Mouse (Mus musculus) gastrocnemius, postnatal 14 days (tissue): ENCODE results near the gene Nbeal2. TPM values are rescaled to one million over a fixed set of nuclear protein-coding genes. Genes with fewer than 3 reads are reported as not detected.
A peak's percentile ranks its signal among the peaks of the same experiment; 100 is the strongest.
"Not testable (repeated sequence)": the region's sequence is repeated elsewhere in the genome, so short reads cannot be mapped to it uniquely, and the experiment has no call there.

Source experiments
- DNase-seq: peaks from one replicate; pipeline ENCODE4 v3.0.0; 2021; ENCODE audit warnings: mixed read lengths
- intact Hi-C: fragments of 180-260 bp; cut with DNase I; formaldehyde crosslinking; loops from one replicate; pipeline ENCODE4 v1.15.1; 2025; ENCODE audit warnings: low total_unique reads
- long read RNA-seq, 2 experiments: library from polyadenylated mRNA; stranded (forward); transcript quantifications; one replicate each; pipeline ENCODE4 v2.0.0; 2021
- total RNA-seq, 2 experiments: library from RNA; stranded (reverse); gene quantifications; 2 replicates each; pipeline ENCODE4 v1.2.3; 2021

Gene Nbeal2
- total RNA-seq: 1 to 10 TPM; 2.5 to 4.1 TPM
- long read RNA-seq, experiment 1, partial matches to known transcripts: 2 of 2 reads
- long read RNA-seq, experiment 1, other reads (novel, unspliced or antisense): 0 of 2 reads
- long read RNA-seq, experiment 2, full-length matches to known transcripts: 1 of 6 reads
- long read RNA-seq, experiment 2, partial matches to known transcripts: 4 of 6 reads
- long read RNA-seq, experiment 2, other reads (novel, unspliced or antisense): 1 of 6 reads

DNA sequence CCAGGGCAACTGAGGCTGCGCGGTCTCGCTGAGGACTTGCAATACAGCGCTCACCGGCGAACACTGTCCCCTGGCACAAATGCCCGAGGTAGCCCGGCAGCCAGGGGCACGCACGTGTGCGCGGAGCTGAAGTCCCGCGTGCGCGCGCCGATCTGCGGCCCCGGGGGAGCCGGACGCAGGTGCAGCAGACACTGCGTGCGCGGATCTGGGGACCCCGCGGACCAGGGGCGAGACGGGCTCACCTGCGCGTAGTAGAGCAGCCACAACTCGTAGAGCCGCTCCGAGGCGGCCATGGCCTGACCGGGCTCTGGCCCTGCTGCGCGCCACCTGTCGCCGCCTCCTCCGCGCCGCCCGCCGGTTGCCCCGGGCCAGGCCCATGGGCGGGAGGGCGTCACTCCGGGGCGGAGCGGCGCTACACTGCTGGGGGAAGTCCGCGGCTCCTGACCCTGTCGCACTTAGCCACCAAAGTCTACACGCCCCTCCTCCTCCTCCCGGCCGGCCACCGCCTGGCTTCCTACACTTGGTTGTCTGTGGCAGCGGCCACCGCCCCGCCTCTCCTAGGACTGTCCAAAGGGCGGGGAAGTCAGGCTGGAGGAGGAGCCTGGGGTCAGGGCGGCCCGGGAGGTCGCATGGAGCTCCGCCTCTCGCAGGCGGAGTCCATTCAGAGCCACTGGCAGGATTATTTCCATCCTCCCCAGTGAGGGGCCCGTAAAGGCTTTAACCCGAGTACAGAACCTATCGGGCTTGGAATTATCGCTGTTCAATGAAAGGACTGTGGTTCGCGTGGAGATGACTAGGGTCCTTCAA, at the start of gene Nbeal2:
Gene Nbeal2 (minus strand): TSS at position 507 of the 807 bp plus-strand sequence.
- intact Hi-C loops: no loop called here

DNA sequence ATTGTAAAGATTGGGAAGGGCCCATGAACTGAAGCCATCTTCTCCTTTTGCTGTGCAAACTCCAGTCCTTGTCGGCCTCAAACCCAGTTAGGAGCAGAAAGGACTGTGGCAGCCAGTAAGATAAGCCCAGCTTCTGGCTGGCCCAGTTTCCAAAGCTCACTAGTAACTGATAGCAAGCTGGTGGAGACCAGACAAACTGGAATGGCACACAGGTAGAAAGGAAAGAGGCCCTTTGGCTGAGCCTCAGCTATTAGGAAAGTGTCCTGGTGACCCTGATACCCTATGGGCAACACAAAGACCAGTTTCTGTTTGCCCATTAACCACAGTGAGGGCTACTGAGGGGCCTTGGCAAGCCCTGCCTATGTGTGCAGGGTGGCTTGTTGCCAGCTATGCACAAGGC, 48.9 kb upstream of the Nbeal2 start:
- intact Hi-C loops: loop anchor here (10.0 kb wide), 1 partner anchor 268 kb away; no protein-coding TSS in a partner anchor
- DNase-seq: no peak

More for the DNA sequence above, at the start of gene Nbeal2:
- peak; percentile 95 for DNase-seq

DNA sequence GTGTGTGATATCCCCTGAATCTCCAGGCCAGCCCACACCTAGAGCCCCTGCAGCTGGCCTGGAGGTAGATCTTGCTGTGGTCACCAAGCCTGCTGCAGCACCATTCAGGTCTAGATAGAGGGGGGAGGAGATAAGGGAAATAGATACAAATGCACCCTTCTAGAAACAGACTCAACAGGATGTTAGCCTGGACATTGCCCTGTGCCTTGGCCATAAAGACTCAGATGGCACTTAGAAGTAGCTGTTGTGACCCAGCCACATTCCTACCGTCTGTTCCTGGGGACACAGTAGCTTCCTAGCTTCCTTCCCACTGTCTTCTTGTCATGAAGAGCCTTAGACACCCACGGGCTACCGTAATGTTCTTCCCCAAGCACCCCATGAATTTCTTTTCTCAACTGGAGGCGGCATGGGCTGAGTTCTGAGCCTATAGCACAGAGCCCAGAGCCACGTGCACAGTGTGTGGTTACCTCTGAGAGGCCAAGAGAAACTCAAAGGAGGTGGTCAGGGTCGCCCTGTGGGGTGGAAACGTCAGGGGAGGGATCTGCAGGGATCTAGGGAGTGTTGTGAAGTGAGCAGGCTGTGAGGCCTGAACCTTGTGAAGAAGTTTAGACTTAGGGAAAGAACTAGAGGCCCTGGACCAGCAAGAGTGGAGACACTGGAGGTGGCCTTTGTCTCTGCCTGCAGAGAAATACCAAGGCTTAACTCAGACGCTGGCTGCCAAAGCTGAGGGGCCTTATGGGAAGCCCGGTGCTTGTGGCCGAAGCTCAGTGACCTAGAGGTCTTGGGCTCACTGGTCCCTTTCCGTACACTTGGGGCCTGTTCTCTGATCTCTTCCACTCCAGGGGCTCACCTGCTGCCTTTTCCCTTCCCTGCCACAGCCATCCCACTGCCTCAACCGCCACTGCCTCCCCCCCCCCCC, 47.4 kb upstream of the Nbeal2 start:
- intact Hi-C loops: loop anchor here (10.0 kb wide), 1 partner anchor 267 kb away; no protein-coding TSS in a partner anchor
- DNase-seq: no peak

DNA sequence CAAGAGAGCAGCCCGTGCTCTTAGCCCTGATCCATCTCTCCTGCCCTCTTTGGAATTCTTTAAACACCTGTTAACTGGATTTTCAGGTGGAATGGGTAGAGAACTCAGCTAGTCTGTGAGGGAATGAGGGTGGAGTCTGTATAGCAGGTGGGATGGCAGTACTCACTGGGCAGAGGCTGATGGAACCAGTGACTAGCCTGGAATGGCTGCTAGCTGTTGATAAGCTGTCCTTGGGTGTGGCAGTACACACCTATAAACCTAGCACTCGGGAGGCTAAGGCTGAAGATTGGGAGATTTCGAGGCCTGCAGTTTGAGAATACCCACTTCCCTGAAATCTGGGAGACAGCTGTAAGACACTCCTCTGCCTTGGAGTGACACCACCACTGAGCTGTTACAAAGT, 45.6 kb upstream of the Nbeal2 start:
- intact Hi-C loops: no loop called here
- DNase-seq: no peak

DNA sequence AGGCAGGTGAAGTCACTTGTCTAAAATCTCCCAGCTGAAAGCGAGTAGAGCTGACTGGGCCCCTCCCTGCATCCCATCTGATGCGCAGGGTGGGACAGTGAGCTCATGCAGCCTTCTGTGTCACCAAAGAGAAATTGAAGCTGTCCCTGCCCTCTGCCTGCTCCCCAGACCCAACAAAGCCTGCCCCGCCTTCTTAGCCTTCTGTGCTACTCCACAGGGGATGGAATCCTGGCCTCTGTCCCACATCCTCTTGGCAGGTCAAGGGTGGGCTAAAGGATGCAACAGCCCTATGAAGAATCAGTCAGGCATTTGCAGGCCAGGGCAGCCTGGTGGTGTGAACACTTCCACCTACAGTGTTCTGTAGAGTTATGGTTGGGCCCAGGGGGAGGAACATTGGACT, 43.5 kb upstream of the Nbeal2 start:
- peak; percentile 49 for DNase-seq
- intact Hi-C loops: no loop called here

DNA sequence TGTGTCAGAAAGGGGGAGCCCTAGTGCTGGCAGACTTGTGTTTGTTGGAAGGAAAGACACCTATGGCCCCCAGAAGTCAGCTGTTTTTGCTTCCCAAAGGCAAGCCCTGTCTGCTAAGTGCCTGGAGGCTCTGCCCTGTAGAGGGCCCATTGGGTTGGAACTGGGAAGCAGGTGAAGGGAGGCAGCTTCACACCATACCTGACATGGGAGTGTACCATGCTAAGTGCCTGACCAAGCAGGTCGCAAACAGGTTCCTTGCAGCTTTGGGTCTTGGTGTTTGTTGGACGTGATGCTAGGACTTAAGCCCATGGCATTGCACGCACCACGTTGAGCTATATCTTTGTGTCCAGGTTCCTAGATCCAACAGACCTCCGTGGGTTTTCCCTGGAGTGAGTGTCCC, 42.5 kb upstream of the Nbeal2 start:
- no peak for DNase-seq
- intact Hi-C loops: no loop called here

DNA sequence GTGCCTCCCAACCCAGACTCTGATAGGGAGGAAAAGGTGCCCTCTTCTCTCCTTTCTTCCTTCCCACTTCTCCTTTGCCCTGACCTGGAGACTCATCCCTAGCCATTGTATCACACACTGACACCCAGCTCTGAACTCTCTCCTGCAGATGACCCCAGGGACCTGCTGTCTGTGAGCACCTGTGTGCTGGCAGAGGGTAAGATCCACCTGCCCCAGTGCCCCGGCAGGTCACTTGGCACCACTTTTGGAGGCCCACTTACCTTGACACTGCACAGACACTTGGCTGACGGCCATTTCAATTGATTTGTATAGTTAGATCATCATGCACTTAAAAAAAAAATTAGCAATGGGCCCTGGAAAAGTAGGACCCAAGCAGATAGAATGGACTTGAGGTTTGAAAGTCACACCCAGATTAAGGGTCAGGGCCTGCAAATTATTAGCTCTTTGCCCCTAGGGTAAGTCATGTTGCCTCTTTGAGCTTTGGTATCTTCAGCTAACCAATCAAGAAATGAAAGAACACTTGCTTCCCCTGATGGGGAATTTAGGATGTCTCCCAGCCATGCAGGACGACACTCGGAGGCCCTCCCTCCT, 41.3 kb upstream of the Nbeal2 start:
- DNase-seq: no peak
- intact Hi-C loops: no loop called here

DNA sequence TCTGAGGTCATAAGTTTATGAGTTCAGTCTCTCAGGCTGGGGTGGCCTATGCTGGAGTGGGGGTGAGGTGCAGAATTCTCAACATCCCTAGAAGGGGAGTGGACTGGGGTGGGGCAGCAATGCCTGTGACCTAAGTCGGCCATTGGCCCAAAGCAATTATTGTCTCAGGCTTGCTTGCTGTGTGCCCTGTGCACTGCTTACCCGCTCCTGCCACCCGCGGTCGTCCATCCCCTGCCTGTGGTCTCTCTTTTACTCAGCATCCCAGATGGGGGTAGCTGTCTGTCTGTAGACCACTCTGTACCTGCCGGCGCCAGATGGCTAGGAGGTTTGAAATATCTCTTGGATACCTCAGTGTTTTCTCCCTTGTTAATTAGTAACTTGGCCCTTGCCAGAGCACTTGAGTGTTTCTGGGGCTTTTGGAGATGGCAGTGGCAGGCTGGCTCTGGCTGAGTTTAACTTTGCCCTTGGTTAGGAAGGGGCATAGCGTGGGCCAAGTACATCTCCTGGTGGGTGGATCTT, 35.4 kb upstream of the Nbeal2 start:
- DNase-seq: no peak
- intact Hi-C loops: no loop called here

DNA sequence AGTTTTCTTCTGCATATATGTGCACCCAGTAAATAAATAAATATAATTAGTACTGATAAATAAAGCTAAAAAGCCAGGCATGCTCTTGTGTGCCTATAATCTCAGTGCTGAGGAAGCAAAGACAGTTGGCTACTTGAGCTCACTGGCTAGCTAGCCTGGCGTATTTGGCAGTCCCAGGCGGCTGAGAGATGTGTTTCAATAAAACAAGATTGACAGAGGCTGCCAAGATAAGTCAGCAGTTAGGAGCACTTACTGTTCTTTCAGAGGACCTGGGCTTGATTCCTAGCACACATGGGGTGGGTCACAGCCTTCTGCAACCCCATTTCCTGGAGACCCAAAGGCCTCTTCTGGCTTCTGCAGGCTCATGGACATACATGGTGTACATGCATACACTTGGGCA, 33.9 kb upstream of the Nbeal2 start:
- intact Hi-C loops: no loop called here
- DNase-seq: peak; percentile 39

DNA sequence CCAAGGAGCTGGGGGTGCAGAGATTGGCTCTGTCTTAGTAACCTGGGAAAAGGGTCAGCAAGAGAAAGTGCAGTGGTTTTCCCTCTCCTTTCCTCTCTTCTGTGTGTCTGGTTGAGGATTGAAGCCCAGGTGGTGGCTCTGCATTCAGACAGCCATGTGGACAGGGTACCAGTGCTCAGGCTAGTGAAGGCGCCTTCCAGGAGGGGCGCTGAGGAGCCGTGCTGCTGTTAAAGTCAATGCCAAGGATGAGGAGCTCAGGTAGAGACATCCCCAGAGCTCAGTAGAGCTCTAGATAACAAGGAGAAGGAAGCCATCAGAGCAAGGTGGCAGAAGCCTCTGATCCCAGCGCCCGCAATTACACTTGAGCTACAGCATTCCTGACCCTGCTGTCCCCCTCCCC, 33.1 kb upstream of the Nbeal2 start:
- DNase-seq: no peak
- intact Hi-C loops: no loop called here

DNA sequence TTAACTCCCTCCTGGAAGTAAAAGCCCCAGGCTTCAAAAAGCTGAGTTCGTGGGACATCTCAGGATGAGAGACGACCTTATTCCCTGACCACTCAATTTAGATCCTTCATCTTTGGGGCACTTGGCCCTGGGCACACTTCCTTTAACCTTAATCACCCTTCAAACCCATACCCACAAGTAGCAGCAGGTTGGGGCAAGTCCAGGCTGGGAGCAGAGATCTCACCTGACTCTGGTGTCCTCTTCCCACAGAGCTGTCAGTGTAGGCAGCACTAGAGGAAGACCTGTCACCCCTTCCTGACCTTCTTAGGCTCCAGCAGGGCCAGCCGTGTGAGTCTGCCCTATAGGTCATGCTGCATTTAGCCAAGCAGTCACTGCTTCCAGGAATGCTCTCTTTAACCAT, 32.5 kb upstream of the Nbeal2 start:
- intact Hi-C loops: no loop called here
- no peak for DNase-seq

DNA sequence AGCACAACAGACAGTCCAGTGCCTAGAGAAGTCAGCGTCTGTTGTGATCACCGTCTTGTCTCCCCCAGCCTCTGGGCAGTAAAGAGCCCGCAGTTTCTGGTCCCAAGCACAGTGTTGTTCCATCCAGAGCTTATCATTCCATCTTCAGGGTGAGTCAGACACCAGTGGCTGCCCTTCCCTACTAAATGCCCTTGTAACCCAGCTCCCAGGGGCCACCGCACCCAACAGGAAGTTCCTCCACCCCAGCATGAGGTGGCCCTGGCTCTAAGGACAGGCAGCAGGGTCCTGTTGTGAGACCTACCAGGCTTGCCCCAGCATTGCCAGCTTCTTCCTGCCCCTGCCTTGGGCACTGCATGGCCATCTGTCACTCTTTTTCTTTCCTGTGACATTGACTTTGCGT, 31.6 kb upstream of the Nbeal2 start:
- intact Hi-C loops: no loop called here
- no peak for DNase-seq

DNA sequence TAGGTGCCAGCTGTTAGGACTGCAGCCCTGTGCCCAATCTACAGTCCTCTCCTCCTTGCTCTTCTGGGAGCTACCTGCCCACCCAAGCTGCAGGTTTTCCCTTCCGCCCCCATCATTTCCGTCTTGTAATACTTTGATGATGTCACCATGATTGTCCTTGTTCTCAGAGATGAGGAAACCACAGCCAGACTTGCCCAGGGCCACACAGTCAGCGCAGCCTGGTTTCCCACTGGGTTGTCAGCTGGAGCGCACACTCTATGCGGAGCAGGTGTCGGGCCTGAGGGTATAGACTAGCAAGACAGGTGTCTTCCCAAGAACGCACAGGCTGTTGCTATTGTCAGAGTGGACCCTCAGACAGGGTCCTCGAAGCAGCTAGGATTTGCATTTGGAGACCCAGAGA, 31.2 kb upstream of the Nbeal2 start:
- intact Hi-C loops: no loop called here
- no peak for DNase-seq

DNA sequence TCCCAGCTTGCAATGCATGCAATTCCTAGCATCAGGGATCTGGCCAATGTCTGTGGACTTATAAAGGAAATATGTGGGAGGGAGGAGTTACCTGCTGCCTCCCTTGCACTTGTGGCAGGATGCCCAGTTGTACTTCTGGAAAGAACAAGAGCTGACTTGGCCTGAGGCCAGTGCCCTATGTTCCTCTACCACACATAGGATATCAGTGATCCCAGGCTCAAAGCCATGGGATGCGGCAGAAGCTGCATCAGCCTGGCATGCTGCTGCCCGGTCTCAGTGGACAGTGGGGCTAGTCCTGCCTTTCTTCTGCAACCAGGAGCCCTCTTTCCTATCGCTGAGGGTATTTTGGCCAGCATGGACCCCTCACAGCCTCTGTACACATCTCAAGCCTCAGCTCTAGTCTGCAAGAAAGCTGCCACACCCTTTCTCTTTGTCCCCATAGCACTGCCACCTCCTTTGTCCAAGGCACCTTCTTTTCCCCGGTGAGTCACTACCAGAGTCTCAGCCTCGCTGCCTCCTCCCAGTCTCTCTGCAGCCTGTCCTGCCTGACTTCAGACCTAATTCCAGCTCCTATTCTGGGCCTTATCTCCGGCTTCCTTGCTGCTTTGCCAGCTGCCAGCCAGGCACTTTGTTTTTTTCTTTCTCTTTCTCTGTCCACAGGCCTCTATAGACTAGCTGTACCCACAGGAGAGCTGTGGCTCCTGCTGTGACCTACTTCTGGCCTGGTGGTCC, 30.3 kb upstream of the Nbeal2 start:
- no peak for DNase-seq
- intact Hi-C loops: no loop called here

DNA sequence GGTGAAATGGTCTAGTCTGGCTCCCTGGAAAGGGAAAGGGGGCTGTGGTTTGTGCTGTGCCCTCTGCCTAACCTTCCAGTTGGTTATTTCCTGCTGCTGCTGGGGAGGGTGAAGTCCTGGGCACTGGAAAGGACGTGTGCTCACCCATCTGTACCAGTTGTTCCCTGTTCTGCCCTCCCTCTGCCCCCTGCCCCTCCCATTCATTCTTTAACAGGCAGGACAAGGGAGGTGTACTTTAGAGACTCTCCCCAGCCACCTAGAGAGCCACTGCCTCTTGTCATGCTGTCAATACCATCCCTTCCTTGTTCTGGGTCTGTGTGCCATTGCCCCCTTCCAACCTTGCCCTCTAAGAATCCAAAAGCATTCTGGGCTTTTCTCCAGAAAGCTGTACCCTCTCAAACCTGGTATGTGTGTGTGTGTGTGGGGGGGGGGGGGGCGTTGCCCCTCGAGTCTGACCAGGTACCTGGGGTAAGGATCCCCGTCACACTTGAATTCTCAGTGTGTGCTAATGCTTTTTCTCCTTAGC, 29.7 kb upstream of the Nbeal2 start:
- intact Hi-C loops: no loop called here

DNA sequence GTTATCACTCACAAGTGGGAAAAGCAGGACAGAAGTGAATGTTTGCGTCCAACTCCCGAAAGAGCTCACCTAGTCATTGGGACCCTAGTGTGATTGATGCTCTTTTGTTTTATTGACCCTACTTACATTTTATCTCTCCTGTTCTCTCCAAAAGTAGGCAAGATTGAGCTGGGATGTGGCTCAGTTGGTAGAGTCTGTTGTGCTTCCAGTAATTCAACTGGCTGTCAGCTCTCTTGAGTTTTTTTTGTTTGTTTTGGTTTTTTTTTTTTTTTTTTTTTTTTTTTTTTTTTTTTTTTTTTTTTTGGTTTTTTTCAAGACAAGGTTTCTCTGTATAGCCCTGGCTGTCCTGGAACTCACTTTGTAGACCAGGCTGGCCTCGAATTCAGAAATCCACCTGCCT, 28.7 kb upstream of the Nbeal2 start:
- intact Hi-C loops, DNase-seq: not testable (repeated sequence)

More for the DNA sequence above, 29.7 kb upstream of the Nbeal2 start:
- DNase-seq: no peak

DNA sequence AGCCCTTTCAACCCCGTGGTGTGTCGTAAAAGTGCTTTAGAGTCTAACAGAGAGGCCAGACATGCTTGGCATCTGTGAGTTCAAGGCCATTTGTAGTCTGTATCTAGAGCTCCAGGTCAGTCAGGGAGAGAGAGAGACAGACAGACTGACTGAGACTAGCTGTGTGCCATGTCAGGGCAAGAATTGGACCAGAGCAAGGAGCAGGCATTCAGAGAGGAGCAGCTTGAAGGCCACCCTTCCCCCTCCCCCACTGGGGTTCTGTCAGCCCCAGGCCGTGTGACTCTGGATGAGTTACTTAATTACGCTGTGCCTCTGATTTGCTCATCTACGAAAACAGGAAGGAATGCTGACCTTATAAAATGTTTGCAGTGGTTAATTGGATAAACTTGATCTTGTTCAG, 28.3 kb upstream of the Nbeal2 start:
- DNase-seq: no peak
- intact Hi-C loops: no loop called here

DNA sequence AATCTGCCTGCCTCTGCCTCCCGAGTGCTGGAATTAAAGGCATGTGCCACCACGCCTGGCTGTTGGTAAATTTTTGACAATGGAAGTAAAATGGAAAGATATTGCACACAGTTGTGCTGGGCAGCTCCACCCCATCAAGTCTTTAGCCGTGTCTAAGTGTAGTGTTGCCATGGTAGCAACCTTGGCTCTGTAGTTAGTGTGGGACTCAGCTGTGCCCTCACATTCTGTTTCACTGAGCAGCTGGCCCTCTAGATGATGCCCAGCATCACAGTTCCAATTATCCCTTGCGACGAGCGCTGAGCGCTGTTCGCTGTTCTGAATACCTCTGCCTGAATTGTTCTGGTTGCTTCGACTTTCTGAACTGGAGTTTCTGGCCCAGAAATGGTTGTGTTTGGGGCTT, 27.9 kb upstream of the Nbeal2 start:
- no peak for DNase-seq
- intact Hi-C loops: no loop called here
